Mouse (Mus musculus): ENCODE results near the gene Igf1r.
A peak's percentile ranks its signal among the peaks of the same experiment; 100 is the strongest.

Gene Igf1r

GRCm38 (mm10) chr7:68117981-68118380 is 165.4 kb downstream of the Igf1r start:
- DNase-seq (ENCODE audit: low spot score) = no peak

- DNase-seq (ENCODE audit: low spot score) = no peak
These were observed 167.0 kb downstream of the Igf1r start for GRCm38 (mm10) chr7:68119605-68120004.

- no peak for DNase-seq (ENCODE audit: low spot score)
These were observed 169.8 kb downstream of the Igf1r start for GRCm38 (mm10) chr7:68122418-68122817.

- no peak for DNase-seq (ENCODE audit: low spot score)
These were observed 172.7 kb downstream of the Igf1r start for GRCm38 (mm10) chr7:68125347-68125746.

- DNase-seq (ENCODE audit: low spot score) = peak; percentile 59
These were observed 175.2 kb downstream of the Igf1r start for GRCm38 (mm10) chr7:68127799-68128261.

GRCm38 (mm10) chr7:68128271-68128674 is 175.6 kb downstream of the Igf1r start:
- no peak for DNase-seq (ENCODE audit: low spot score)

GRCm38 (mm10) chr7:68129077-68129511 is 176.5 kb downstream of the Igf1r start:
- peak; percentile 85 for DNase-seq (ENCODE audit: low spot score)

GRCm38 (mm10) chr7:68129546-68130253 is 177.1 kb downstream of the Igf1r start:
- DNase-seq (ENCODE audit: low spot score) = peak; percentile 61

- no peak for DNase-seq (ENCODE audit: low spot score)
These were observed 178.4 kb downstream of the Igf1r start for GRCm38 (mm10) chr7:68130950-68131580.

- DNase-seq (ENCODE audit: low spot score) = peak; percentile 75
These were observed 181.1 kb downstream of the Igf1r start for GRCm38 (mm10) chr7:68133679-68134078.

GRCm38 (mm10) chr7:68134948-68135347 is 182.3 kb downstream of the Igf1r start:
- no peak for DNase-seq (ENCODE audit: low spot score)

- DNase-seq (ENCODE audit: low spot score) = no peak
These were observed 183.4 kb downstream of the Igf1r start for GRCm38 (mm10) chr7:68136056-68136455.

GRCm38 (mm10) chr7:68139384-68139783 is 186.8 kb downstream of the Igf1r start:
- peak; percentile 25 for DNase-seq (ENCODE audit: low spot score)

GRCm38 (mm10) chr7:68140041-68140807 is 187.6 kb downstream of the Igf1r start:
- no peak for DNase-seq (ENCODE audit: low spot score)

- peak; percentile 72 for DNase-seq (ENCODE audit: low spot score)
These were observed 191.6 kb downstream of the Igf1r start for GRCm38 (mm10) chr7:68144266-68144665.

- peak; percentile 41 for DNase-seq (ENCODE audit: low spot score)
These were observed 195.8 kb downstream of the Igf1r start for GRCm38 (mm10) chr7:68148297-68149048.

GRCm38 (mm10) chr7:68151892-68152291 is 199.3 kb downstream of the Igf1r start:
- no peak for DNase-seq (ENCODE audit: low spot score)

- no peak for DNase-seq (ENCODE audit: low spot score)
These were observed 199.8 kb downstream of the Igf1r start for GRCm38 (mm10) chr7:68152458-68152857.

GRCm38 (mm10) chr7:68153269-68153668 is 200.6 kb downstream of the Igf1r start:
- DNase-seq (ENCODE audit: low spot score) = no peak

GRCm38 (mm10) chr7:68154588-68154987 is 202.0 kb downstream of the Igf1r start:
- no peak for DNase-seq (ENCODE audit: low spot score)

GRCm38 (mm10) chr7:68160094-68160791 is 207.6 kb downstream of the Igf1r start:
- no peak for DNase-seq (ENCODE audit: low spot score)

All from T-cell, adult 2 months (primary cell).